Mouse (Mus musculus) retina, postnatal 1 day (tissue): ENCODE measurements at regions not wholly inside any gene's neighbourhood (a gene's known extent, or its start where the extent isn't known, plus 50 kb on each side); places are given as distances from the start of the nearest gene placed in this dataset.

Experiments used
- DNase-seq: peaks from one replicate; pipeline ENCODE4 v3.0.0-alpha.2; 2012

GRCm38 (mm10) chr8:26829313-26829712 lies 147.8 kb upstream of the Zfp703 start:
- DNase-seq = no peak

- peak; percentile 45 for DNase-seq
Measured at GRCm38 (mm10) chr8:26831148-26831547, 146.0 kb upstream of the Zfp703 start.

GRCm38 (mm10) chr8:26831790-26832189 lies 145.3 kb upstream of the Zfp703 start:
- DNase-seq = no peak

GRCm38 (mm10) chr8:26832546-26832945 lies 144.6 kb upstream of the Zfp703 start:
- no peak for DNase-seq

GRCm38 (mm10) chr8:26833297-26833696 lies 143.8 kb upstream of the Zfp703 start:
- DNase-seq = peak; percentile 88

- no peak for DNase-seq
Measured at GRCm38 (mm10) chr8:26833784-26834183, 143.3 kb upstream of the Zfp703 start.

GRCm38 (mm10) chr8:26834604-26835003 lies 142.5 kb upstream of the Zfp703 start:
- no peak for DNase-seq

- DNase-seq = no peak
Measured at GRCm38 (mm10) chr8:26835076-26835475, 142.0 kb upstream of the Zfp703 start.

- DNase-seq = no peak
Measured at GRCm38 (mm10) chr8:26835616-26836015, 141.5 kb upstream of the Zfp703 start.

- DNase-seq = no peak
Measured at GRCm38 (mm10) chr8:26836552-26836951, 140.6 kb upstream of the Zfp703 start.

GRCm38 (mm10) chr8:26840286-26840685 lies 136.8 kb upstream of the Zfp703 start:
- no peak for DNase-seq

GRCm38 (mm10) chr8:26840745-26841680 lies 136.1 kb upstream of the Zfp703 start:
- DNase-seq = no peak

GRCm38 (mm10) chr8:26843714-26844113 lies 133.4 kb upstream of the Zfp703 start:
- no peak for DNase-seq

- DNase-seq = no peak
Measured at GRCm38 (mm10) chr8:26844132-26844808, 132.9 kb upstream of the Zfp703 start.

- no peak for DNase-seq
Measured at GRCm38 (mm10) chr8:26844809-26845143, 132.3 kb upstream of the Zfp703 start.

- no peak for DNase-seq
Measured at GRCm38 (mm10) chr8:26845481-26846194, 131.5 kb upstream of the Zfp703 start.

- DNase-seq = no peak
Measured at GRCm38 (mm10) chr8:26847009-26847408, 130.1 kb upstream of the Zfp703 start.

- DNase-seq = no peak
Measured at GRCm38 (mm10) chr8:26848098-26848772, 128.9 kb upstream of the Zfp703 start.

GRCm38 (mm10) chr8:26848955-26849684 lies 128.0 kb upstream of the Zfp703 start:
- DNase-seq = no peak

GRCm38 (mm10) chr8:26851871-26852800 lies 125.0 kb upstream of the Zfp703 start:
- no peak for DNase-seq

- no peak for DNase-seq
Measured at GRCm38 (mm10) chr8:26852921-26853320, 124.2 kb upstream of the Zfp703 start.
